Comparison of ENCODE assay signal across 8 mouse cellular contexts in genomic region chr11:26385971-26386370, GRCm38 (mm10). TPM values are rescaled to one million over a fixed set of nuclear protein-coding genes. Genes with fewer than 3 reads are reported as not detected.
DNase-seq lines count a peak whose midpoint lies in the region; ATAC-seq and TF ChIP-seq lines count a peak whose summit lies in the region.

Gene Fancl, plus strand, starts transcription at chr11:26386135.

- H3K4me1 ChIP-seq in heart, embryonic 15.5 days (replicated peaks) = peaks cover 6% of the 10 kb centered on the region; the same call in 1 of the 2 replicates
- peaks cover 19% of the 10 kb centered on the region for H3K4me1 ChIP-seq in G1E (ENCODE audit: insufficient read depth, low read depth, low read length)
- H3K4me1 ChIP-seq in forebrain, embryonic 12.5 days = 0 out of 2 replicates have a peak, but pooled peaks cover 3% of the 10 kb centered on the region
- peaks cover 18% of the 10 kb centered on the region for H3K4me1 ChIP-seq in liver, embryonic 12.5 days
- no peaks in the 10 kb centered on the region for H3K4me1 ChIP-seq in stomach, postnatal 0 days (replicated peaks; ENCODE audit: control insufficient read depth, insufficient read depth)

- peak within 1 kb of the TSS; percentile 85 for H3K27ac ChIP-seq in heart, embryonic 15.5 days
- peak within 1 kb of the TSS; percentile 75 for H3K27ac ChIP-seq in forebrain, embryonic 12.5 days
- H3K27ac ChIP-seq in liver, embryonic 12.5 days = peak within 1 kb of the TSS; percentile 84
- peak within 1 kb of the TSS; percentile 86 for H3K27ac ChIP-seq in stomach, postnatal 0 days (replicated peaks)

- peak within 1 kb of the TSS; percentile 68 for H3K4me2 ChIP-seq in heart, embryonic 15.5 days
- H3K4me2 ChIP-seq in forebrain, embryonic 12.5 days = peak within 1 kb of the TSS; percentile 59
- peak within 1 kb of the TSS; percentile 79 for H3K4me2 ChIP-seq in liver, embryonic 12.5 days
- H3K4me2 ChIP-seq in stomach, postnatal 0 days (replicated peaks; ENCODE audit: low read depth) = peak within 1 kb of the TSS; percentile 65

- H3K27me3 ChIP-seq in heart, embryonic 15.5 days = no peaks in the 10 kb centered on the region
- H3K27me3 ChIP-seq in G1E (ENCODE audit: insufficient read depth, low read length) = no peaks in the 10 kb centered on the region
- H3K27me3 ChIP-seq in forebrain, embryonic 12.5 days = no peaks in the 10 kb centered on the region
- no peaks in the 10 kb centered on the region; the same call in 1 of the 2 replicates for H3K27me3 ChIP-seq in liver, embryonic 12.5 days (replicated peaks)
- H3K27me3 ChIP-seq in stomach, postnatal 0 days (ENCODE audit: control insufficient read depth, insufficient read depth, low read length) = no peaks in the 10 kb centered on the region

- TF ChIP-seq EP300 in stomach, postnatal 0 days (optimal IDR thresholded peaks at IDR 0.05) = no peak

- no peak for DNase-seq in heart, adult 8-10 months (ENCODE audit: low spot score)
- DNase-seq in G1E (ENCODE audit: low spot score) = no peak
- no peak for DNase-seq in stomach, postnatal 0 days (ENCODE audit: low spot score)
- DNase-seq in retina, embryonic 14.5 days (ENCODE audit: low spot score) = no peak
- DNase-seq in layer of hippocampus, adult 9-10 months (ENCODE audit: low spot score) = no peak

- WGBS in heart, embryonic 15.5 days = 94% methylated on average over 2 of the region's 2 CpGs
- WGBS in forebrain, embryonic 12.5 days = 96% methylated on average over 2 of the region's 2 CpGs
- WGBS in liver, embryonic 12.5 days (ENCODE audit: insufficient replicate concordance) = 91% methylated on average over 2 of the region's 2 CpGs
- WGBS in stomach, postnatal 0 days = 99% methylated on average over 2 of the region's 2 CpGs

- H3K4me3 ChIP-seq in heart, embryonic 15.5 days = peak within 1 kb of the TSS; percentile 75
- H3K4me3 ChIP-seq in G1E (ENCODE audit: low read depth, low read length) = peak within 1 kb of the TSS; percentile 86
- peak within 1 kb of the TSS; percentile 67 for H3K4me3 ChIP-seq in forebrain, embryonic 12.5 days (replicated peaks)
- peak within 1 kb of the TSS; percentile 77 for H3K4me3 ChIP-seq in liver, embryonic 12.5 days
- peak within 1 kb of the TSS; percentile 73 for H3K4me3 ChIP-seq in stomach, postnatal 0 days (ENCODE audit: low read depth, low read length)

- H3K9me3 ChIP-seq in heart, embryonic 15.5 days (replicated peaks) = no peaks in the 10 kb centered on the region
- no peaks in the 10 kb centered on the region for H3K9me3 ChIP-seq in G1E (replicated peaks)
- no peaks in the 10 kb centered on the region for H3K9me3 ChIP-seq in forebrain, embryonic 12.5 days
- H3K9me3 ChIP-seq in liver, embryonic 12.5 days (replicated peaks) = no peaks in the 10 kb centered on the region
- no peaks in the 10 kb centered on the region for H3K9me3 ChIP-seq in stomach, postnatal 0 days (ENCODE audit: control insufficient read depth, low read length)

- no peak for ATAC-seq in heart, embryonic 15.5 days (replicated peaks; ENCODE audit: insufficient number of reproducible peaks, insufficient read depth, low FRiP score, low read depth)
- no peak for ATAC-seq in G1E (ENCODE audit: extremely low read depth, insufficient number of reproducible peaks, low FRiP score, poor library complexity, severe bottlenecking)
- no peak for ATAC-seq in forebrain, embryonic 12.5 days (ENCODE audit: low FRiP score)
- ATAC-seq in liver, embryonic 12.5 days = no peak
- no peak for ATAC-seq in stomach, postnatal 0 days (ENCODE audit: low FRiP score, low TSS enrichment)

- H3K36me3 ChIP-seq in heart, embryonic 15.5 days = no peaks in the 10 kb centered on the region
- peaks cover 3% of the 10 kb centered on the region for H3K36me3 ChIP-seq in G1E (replicated peaks)
- H3K36me3 ChIP-seq in forebrain, embryonic 12.5 days (replicated peaks) = no peaks in the 10 kb centered on the region
- H3K36me3 ChIP-seq in liver, embryonic 12.5 days = peaks cover 4% of the 10 kb centered on the region; the same call in 1 of the 2 replicates
- no peaks in the 10 kb centered on the region for H3K36me3 ChIP-seq in stomach, postnatal 0 days (ENCODE audit: control insufficient read depth, insufficient read depth, low read length)

- peak within 1 kb of the TSS; percentile 82 for H3K9ac ChIP-seq in heart, embryonic 15.5 days
- peak within 1 kb of the TSS; percentile 68 for H3K9ac ChIP-seq in forebrain, embryonic 12.5 days
- peak within 1 kb of the TSS; percentile 77 for H3K9ac ChIP-seq in liver, embryonic 12.5 days
- peak within 1 kb of the TSS; percentile 80 for H3K9ac ChIP-seq in stomach, postnatal 0 days (ENCODE audit: low read length)

- no peak for TF ChIP-seq CTCF in G1E (IDR thresholded peaks at IDR 0.05; ENCODE audit: low read depth, low read length)
- no peak for TF ChIP-seq CTCF in stomach, postnatal 0 days (IDR thresholded peaks at IDR 0.05; ENCODE audit: low read depth)

RNA-seq across cellular contexts. Expression of gene Fancl, which starts in this region (rescaled TPM):
- polyA plus RNA-seq in heart, embryonic 15.5 days (2015; fragmentation: Nextera tagmentation; extraction: Ambion mirVana) = 20.6 and 24.4 TPM in 2 replicates
- total RNA-seq in heart, adult 8-10 months (2022) = 1 to 10 TPM; 7.2 to 9.2 (median 8.0) TPM
- total RNA-seq in G1E (2014; fragmentation: Nextera tagmentation) = 16.8 and 43.8 TPM in 2 replicates
- total RNA-seq in G1E (2017) = 66.1 and 79.2 TPM in 2 replicates
- polyA plus RNA-seq in G1E (2012) = 0.54 and 1.0 TPM in 2 replicates
- 23.6 and 25.0 TPM in 2 replicates for polyA plus RNA-seq in forebrain, embryonic 12.5 days (2016; fragmentation: Nextera tagmentation; extraction: Ambion mirVana)
- polyA plus RNA-seq in liver, embryonic 12.5 days (2016; fragmentation: Nextera tagmentation; extraction: Ambion mirVana) = 25.9 and 28.9 TPM in 2 replicates
- 16.2 and 17.8 TPM in 2 replicates for polyA plus RNA-seq in stomach, postnatal 0 days (2015; fragmentation: Nextera tagmentation; extraction: Ambion mirVana)
